Mouse (Mus musculus) C2C12 (cell line): ENCODE data around the gene Vegfb.

Experiments
- CTCF ChIP-seq: IDR thresholded peaks from one replicate; pipeline ENCODE4 v1.5.1; 2011; ENCODE audit not compliant: control insufficient read depth, insufficient read depth, insufficient read length
- MYOD1 ChIP-seq: IDR thresholded peaks from one replicate; pipeline ENCODE4 v1.6.1; 2011; ENCODE audit warnings: low read depth; ENCODE audit not compliant: control insufficient read depth, insufficient read length
- MYOG ChIP-seq: IDR thresholded peaks from one replicate; pipeline ENCODE4 v1.6.1; 2011; ENCODE audit not compliant: control insufficient read depth, insufficient read length; ENCODE audit errors: extremely low read depth
- USF1 ChIP-seq: IDR thresholded peaks from one replicate; pipeline ENCODE4 v1.6.1; 2011; ENCODE audit warnings: low read depth, mild to moderate bottlenecking, control low read depth, moderate library complexity

DNA sequence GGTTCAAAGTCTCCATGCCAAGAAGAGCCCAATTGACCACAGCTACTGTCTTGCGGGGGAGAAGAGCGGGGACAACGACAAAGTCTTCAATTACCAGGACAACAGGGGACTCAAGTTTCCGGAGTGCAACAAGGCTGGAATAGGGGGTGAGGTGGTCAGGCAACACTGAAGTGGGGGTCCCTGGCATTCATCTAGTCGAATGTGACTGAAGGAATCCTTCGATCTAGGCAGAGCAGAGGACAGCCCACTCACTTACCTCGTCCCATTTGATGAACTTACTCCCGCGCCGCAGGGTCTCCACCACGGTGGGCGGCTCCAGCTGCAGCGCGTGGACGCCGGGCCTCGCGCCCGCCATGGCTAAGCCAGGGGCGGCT lies 18.2 kb downstream of the Vegfb start:
- TF ChIP-seq CTCF (no peak), USF1 (no peak), MYOG (no peak), MYOD1 (no peak)
